Mouse (Mus musculus) neural tube, embryonic 13.5 days (tissue): Measurements from ENCODE around the gene Scgb1b10. TPM values are rescaled to one million over a fixed set of nuclear protein-coding genes. Genes with fewer than 3 reads are reported as not detected.
"Not testable (repeated sequence)": the region's sequence is repeated elsewhere in the genome, so short reads cannot be mapped to it uniquely, and the experiment has no call there.

ENCODE experiments used
- ATAC-seq: fragments of 200-750 bp; cut with Nextera tagmentation; 2 replicates; pipeline ENCODE4 v1.8.0; 2017; ENCODE audit warnings: low read depth, mild to moderate bottlenecking, moderate TSS enrichment, moderate library complexity
- H3K27ac ChIP-seq: fragments of 300-500 bp; sonication (generic); replicated peaks from 2 replicates; pipeline ENCODE4 v1.5.1; 2015; ENCODE audit warnings: moderate library complexity, mild to moderate bottlenecking, inconsistent platforms
- H3K27me3 ChIP-seq: fragments of 300-500 bp; sonication (generic); 2 replicates; pipeline ENCODE4 v1.6.1; 2015; ENCODE audit warnings: mild to moderate bottlenecking, inconsistent platforms
- H3K36me3 ChIP-seq: fragments of 300-500 bp; sonication (generic); 2 replicates; pipeline ENCODE4 v1.6.1; 2015; ENCODE audit warnings: mild to moderate bottlenecking, inconsistent platforms
- H3K4me1 ChIP-seq: fragments of 300-500 bp; sonication (generic); replicated peaks from 2 replicates; pipeline ENCODE4 v1.6.1; 2015; ENCODE audit warnings: inconsistent platforms
- H3K4me2 ChIP-seq: fragments of 300-500 bp; sonication (generic); 2 replicates; pipeline ENCODE4 v1.6.1; 2015; ENCODE audit warnings: inconsistent platforms, mild to moderate bottlenecking, moderate library complexity
- H3K4me3 ChIP-seq: fragments of 300-500 bp; sonication (generic); 2 replicates; pipeline ENCODE4 v1.5.1; 2015; ENCODE audit warnings: mild to moderate bottlenecking, inconsistent platforms
- H3K9ac ChIP-seq: fragments of 300-500 bp; sonication (generic); 2 replicates; pipeline ENCODE4 v1.6.1; 2015; ENCODE audit warnings: moderate library complexity, mild to moderate bottlenecking, inconsistent platforms
- H3K9me3 ChIP-seq: fragments of 300-500 bp; sonication (generic); 2 replicates; pipeline ENCODE4 v1.6.1; 2016; ENCODE audit warnings: inconsistent platforms
- polyA plus RNA-seq: library from polyadenylated mRNA; unstranded; fragments of >200 nt; fragmentation: Nextera tagmentation; extraction: Ambion mirVana; gene quantifications from 2 replicates; pipeline ENCODE4 v1.2.1, GENCODE M21; 2015

The Scgb1b10 gene
- not detected in 2 replicates for polyA plus RNA-seq

DNA sequence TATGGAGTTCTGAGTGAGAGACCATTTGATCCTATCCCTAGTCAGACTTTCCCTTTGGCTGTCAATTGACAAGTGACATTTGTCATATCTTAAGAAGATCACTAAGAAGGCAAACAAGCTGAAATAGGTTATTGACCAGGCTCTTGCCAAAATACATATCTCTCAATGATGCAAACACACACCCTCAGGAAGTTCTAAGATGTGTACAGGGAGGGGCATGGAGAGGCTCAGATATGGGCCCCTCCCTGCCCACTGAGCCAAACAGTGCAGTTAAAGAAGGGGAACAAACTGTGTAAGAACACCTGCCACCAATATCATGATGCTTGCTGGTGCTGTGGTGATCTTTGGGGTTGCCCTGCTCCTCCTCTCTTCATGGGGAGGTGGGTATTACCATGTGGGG lies at the start of gene Scgb1b10:
TSS of gene Scgb1b10 (plus strand) at position 301 of the 400 bp plus-strand sequence.
- not testable (repeated sequence) for H3K27me3 ChIP-seq, H3K9me3 ChIP-seq, H3K36me3 ChIP-seq, ATAC-seq, H3K4me2 ChIP-seq, H3K9ac ChIP-seq, H3K4me1 ChIP-seq, H3K4me3 ChIP-seq, H3K27ac ChIP-seq

Other genes with a start within 250 kb of the Scgb1b10 start
- gene Scgb2b11, start 110.3 kb downstream of the Scgb1b10 start, polyA plus RNA-seq: not detected in 2 replicates
- gene Scgb1b11, start 122.0 kb downstream of the Scgb1b10 start, polyA plus RNA-seq: not detected in 2 replicates
- gene Scgb2b12, start 226.4 kb downstream of the Scgb1b10 start, polyA plus RNA-seq: not detected in 2 replicates
- gene Scgb1b12, start 233.3 kb downstream of the Scgb1b10 start, polyA plus RNA-seq: not detected in 2 replicates